Mouse (Mus musculus) lung, embryonic 15.5 days (tissue): ENCODE results near the gene Syce1l. TPM values are rescaled to one million over a fixed set of nuclear protein-coding genes. Genes with fewer than 3 reads are reported as not detected.

Source experiments
- ATAC-seq: fragments of 200-750 bp; cut with Nextera tagmentation; 2 replicates; pipeline ENCODE4 v1.8.0; 2017; ENCODE audit warnings: moderate number of reproducible peaks, borderline replicate concordance; ENCODE audit not compliant: low FRiP score, low TSS enrichment; ENCODE audit errors: extremely low read depth
- H3K27ac ChIP-seq: fragments of 300-500 bp; sonication (generic); 2 replicates; pipeline ENCODE4 v1.5.1; 2015; ENCODE audit warnings: moderate library complexity, mild to moderate bottlenecking, inconsistent platforms
- H3K27me3 ChIP-seq: fragments of 300-500 bp; sonication (generic); 2 replicates; pipeline ENCODE4 v1.6.1; 2015; ENCODE audit warnings: inconsistent platforms
- H3K36me3 ChIP-seq: fragments of 300-500 bp; sonication (generic); 2 replicates; pipeline ENCODE4 v1.6.1; 2015; ENCODE audit warnings: inconsistent platforms
- H3K4me1 ChIP-seq: fragments of 300-500 bp; sonication (generic); 2 replicates; pipeline ENCODE4 v1.6.1; 2015; ENCODE audit warnings: inconsistent platforms
- H3K4me2 ChIP-seq: fragments of 300-500 bp; sonication (generic); 2 replicates; pipeline ENCODE4 v1.6.1; 2015; ENCODE audit warnings: inconsistent platforms, mild to moderate bottlenecking, moderate library complexity
- H3K4me3 ChIP-seq: fragments of 300-500 bp; sonication (generic); 2 replicates; pipeline ENCODE4 v1.5.1; 2015; ENCODE audit warnings: mild to moderate bottlenecking, inconsistent platforms
- H3K9ac ChIP-seq: fragments of 300-500 bp; sonication (generic); 2 replicates; pipeline ENCODE4 v1.6.1; 2015; ENCODE audit warnings: inconsistent platforms
- H3K9me3 ChIP-seq: fragments of 300-500 bp; sonication (generic); 2 replicates; pipeline ENCODE4 v1.6.1; 2016; ENCODE audit warnings: inconsistent platforms
- WGBS: fragments of 180-500 bp; shearing (Covaris S2); methylation state at CpG from one replicate; pipeline ENCODE4 v1.1.7; 2015; 5-methylcytosine and 5-hydroxymethylcytosine counted together
- polyA plus RNA-seq: library from polyadenylated mRNA; unstranded; fragments of >200 nt; fragmentation: Nextera tagmentation; extraction: Ambion mirVana; gene quantifications from 2 replicates; pipeline ENCODE4 v1.2.1, GENCODE M21; 2015

Gene Syce1l
- polyA plus RNA-seq = not detected in 2 replicates

- Histone ChIP-seq H3K27ac (no peak within 1 kb of the TSS), H3K4me2 (no peak within 1 kb of the TSS), H3K27me3 (no peaks in the 10 kb centered on the region), H3K9me3 (no peaks in the 10 kb centered on the region), H3K4me3 (no peak within 1 kb of the TSS), H3K36me3 (peaks cover 37% of the 10 kb centered on the region), H3K4me1 (peaks cover 8% of the 10 kb centered on the region), H3K9ac (no peak within 1 kb of the TSS)
- 90% methylated on average over 16 of the region's 16 CpGs for WGBS
- ATAC-seq = no peak
These were observed at the start of gene Syce1l for GRCm38 (mm10) chr8:113642926-113643325. TSS of gene Syce1l (plus strand) at chr8:113643213.

GRCm38 (mm10) chr8:113598401-113598800, 44.6 kb upstream of the Syce1l start:
- WGBS = 47% methylated on average over 3 of the region's 3 CpGs
- H3K27me3 ChIP-seq = no peaks in the 10 kb centered on the region
- no peak for ATAC-seq

GRCm38 (mm10) chr8:113632634-113633033, 10.4 kb upstream of the Syce1l start:
- Histone ChIP-seq H3K27ac (no peak overlapping the region), H3K27me3 (no peaks in the 10 kb centered on the region), H3K9me3 (no peaks in the 10 kb centered on the region), H3K9ac (no peak overlapping the region), H3K4me3 (no peak overlapping the region), H3K36me3 (no peaks in the 10 kb centered on the region), H3K4me1 (peaks cover 18% of the 10 kb centered on the region), H3K4me2 (no peak overlapping the region)
- ATAC-seq = no peak
- 8% methylated on average over 3 of the region's 3 CpGs for WGBS

More at GRCm38 (mm10) chr8:113598401-113598800, 44.6 kb upstream of the Syce1l start:
- no peak overlapping the region for H3K27ac ChIP-seq
- no peaks in the 10 kb centered on the region for H3K9me3 ChIP-seq
- H3K4me2 ChIP-seq = no peak overlapping the region
- no peaks in the 10 kb centered on the region for H3K4me1 ChIP-seq
- H3K4me3 ChIP-seq = no peak overlapping the region
- no peaks in the 10 kb centered on the region for H3K36me3 ChIP-seq
- H3K9ac ChIP-seq = no peak overlapping the region

- Histone ChIP-seq H3K27ac (peak overlapping the region; percentile 99; the same call in 1 of the 2 replicates), H3K36me3 (peaks cover 11% of the 10 kb centered on the region; the same call in 1 of the 2 replicates), H3K27me3 (no peaks in the 10 kb centered on the region), H3K9me3 (no peaks in the 10 kb centered on the region), H3K9ac (no peak overlapping the region), H3K4me1 (peaks cover 18% of the 10 kb centered on the region), H3K4me2 (peak overlapping the region; percentile 67), H3K4me3 (peak overlapping the region; percentile 92)
- WGBS = 21% methylated on average over 12 of the region's 12 CpGs
- no peak for ATAC-seq
These were observed 8.9 kb upstream of the Syce1l start for GRCm38 (mm10) chr8:113634161-113634560.

GRCm38 (mm10) chr8:113634670-113635591, 8.1 kb upstream of the Syce1l start, which contains the start of gene Mon1b:
TSS of gene Mon1b (plus strand) at chr8:113635587.
- ATAC-seq = peak; percentile 98
- H3K36me3 ChIP-seq = peaks cover 17% of the 10 kb centered on the region; the same call in 1 of the 2 replicates
- H3K9ac ChIP-seq = peak within 1 kb of the TSS; percentile 72
- peak within 1 kb of the TSS; percentile 99 for H3K27ac ChIP-seq
- peak within 1 kb of the TSS; percentile 92 for H3K4me3 ChIP-seq
- peaks cover 18% of the 10 kb centered on the region for H3K4me1 ChIP-seq
- no peaks in the 10 kb centered on the region for H3K27me3 ChIP-seq
- WGBS = under 1% methylated on average over 42 of the region's 42 CpGs
- H3K4me2 ChIP-seq = peak within 1 kb of the TSS; percentile 98
- H3K9me3 ChIP-seq = no peaks in the 10 kb centered on the region

- Histone ChIP-seq H3K36me3 (peaks cover 18% of the 10 kb centered on the region; the same call in 1 of the 2 replicates), H3K9ac (peak overlapping the region; percentile 72), H3K27ac (peak overlapping the region; percentile 99), H3K27me3 (no peaks in the 10 kb centered on the region), H3K9me3 (no peaks in the 10 kb centered on the region), H3K4me2 (peak overlapping the region; percentile 98), H3K4me3 (peak overlapping the region; percentile 92), H3K4me1 (peaks cover 18% of the 10 kb centered on the region)
- under 1% methylated on average over 44 of the region's 44 CpGs for WGBS
- peak; percentile 69 for ATAC-seq
These were observed 7.3 kb upstream of the Syce1l start for GRCm38 (mm10) chr8:113635592-113636279.

GRCm38 (mm10) chr8:113636280-113636628, 6.8 kb upstream of the Syce1l start:
- WGBS = 31% methylated on average over 5 of the region's 5 CpGs
- no peak for ATAC-seq
- peaks cover 18% of the 10 kb centered on the region for H3K4me1 ChIP-seq
- no peaks in the 10 kb centered on the region for H3K9me3 ChIP-seq
- peak overlapping the region; percentile 98 for H3K4me2 ChIP-seq
- H3K9ac ChIP-seq = peak overlapping the region; percentile 72
- H3K36me3 ChIP-seq = peaks cover 18% of the 10 kb centered on the region; the same call in 1 of the 2 replicates
- H3K27ac ChIP-seq = no peak overlapping the region
- peak overlapping the region; percentile 92 for H3K4me3 ChIP-seq
- no peaks in the 10 kb centered on the region for H3K27me3 ChIP-seq

- ATAC-seq = no peak
- H3K36me3 ChIP-seq = peaks cover 37% of the 10 kb centered on the region
- no peaks in the 10 kb centered on the region for H3K27me3 ChIP-seq
- no peak overlapping the region for H3K4me2 ChIP-seq
- peaks cover 18% of the 10 kb centered on the region for H3K4me1 ChIP-seq
- H3K27ac ChIP-seq = no peak overlapping the region
- no peak overlapping the region for H3K4me3 ChIP-seq
- H3K9ac ChIP-seq = no peak overlapping the region
- no peaks in the 10 kb centered on the region for H3K9me3 ChIP-seq
- WGBS = 66% methylated on average over 8 of the region's 8 CpGs
These were observed 2.7 kb upstream of the Syce1l start for GRCm38 (mm10) chr8:113640357-113640756.

- Histone ChIP-seq H3K27ac (no peak overlapping the region), H3K9ac (no peak overlapping the region), H3K36me3 (peaks cover 31% of the 10 kb centered on the region), H3K4me3 (no peak overlapping the region), H3K27me3 (no peaks in the 10 kb centered on the region), H3K9me3 (no peaks in the 10 kb centered on the region), H3K4me1 (peaks cover 8% of the 10 kb centered on the region), H3K4me2 (no peak overlapping the region)
- ATAC-seq = no peak
- WGBS = 71% methylated on average over 8 of the region's 8 CpGs
These were observed 632 bp downstream of the Syce1l start for GRCm38 (mm10) chr8:113643479-113644210.

- H3K4me2 ChIP-seq = no peak overlapping the region
- no peaks in the 10 kb centered on the region for H3K27me3 ChIP-seq
- peaks cover 8% of the 10 kb centered on the region for H3K4me1 ChIP-seq
- H3K27ac ChIP-seq = no peak overlapping the region
- no peak for ATAC-seq
- no peaks in the 10 kb centered on the region for H3K9me3 ChIP-seq
- 56% methylated on average over 5 of the region's 5 CpGs for WGBS
- no peak overlapping the region for H3K9ac ChIP-seq
- no peak overlapping the region for H3K4me3 ChIP-seq
- H3K36me3 ChIP-seq = peaks cover 18% of the 10 kb centered on the region
These were observed 2.2 kb downstream of the Syce1l start for GRCm38 (mm10) chr8:113645220-113645619.

GRCm38 (mm10) chr8:113652450-113652849, 9.4 kb downstream of the Syce1l start:
- no peak overlapping the region for H3K27ac ChIP-seq
- ATAC-seq = no peak
- 0 out of 2 replicates have a peak, but pooled peaks cover under 1% of the 10 kb centered on the region for H3K4me1 ChIP-seq
- H3K27me3 ChIP-seq = no peaks in the 10 kb centered on the region
- 69% methylated on average over 12 of the region's 12 CpGs for WGBS
- H3K4me2 ChIP-seq = no peak overlapping the region
- H3K4me3 ChIP-seq = no peak overlapping the region
- H3K9me3 ChIP-seq = no peaks in the 10 kb centered on the region
- no peaks in the 10 kb centered on the region for H3K36me3 ChIP-seq
- no peak overlapping the region for H3K9ac ChIP-seq
